ENCODE assay signal across 11 mouse cellular contexts in the genomic region with DNA sequence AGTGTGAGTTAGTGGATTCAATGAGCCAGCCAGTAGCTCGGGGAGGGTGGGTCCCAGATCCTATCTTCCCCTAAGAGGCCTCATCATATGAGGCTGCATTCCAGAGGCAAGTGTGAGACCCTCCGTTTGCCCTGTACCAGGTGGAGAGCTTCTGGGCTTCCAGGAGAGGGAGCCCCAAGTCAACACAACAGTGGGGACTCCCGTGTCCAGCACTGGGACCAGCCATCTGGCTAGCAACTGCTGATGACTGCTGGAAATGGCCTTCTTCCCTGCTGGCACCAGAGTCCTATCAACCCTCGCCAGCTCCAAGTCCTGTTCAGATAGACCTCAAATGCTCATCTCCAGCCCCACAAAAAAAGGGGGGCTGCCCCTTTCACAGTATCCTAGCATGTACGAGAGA. TPM values are rescaled to one million over a fixed set of nuclear protein-coding genes. Genes with fewer than 3 reads are reported as not detected.
DNase-seq lines count a peak whose midpoint lies in the region; ATAC-seq lines count a peak whose summit lies in the region.
"Had no signal": no experiment of that assay in that cellular context is flagged by ENCODE, and none has a peak within 500 bp of the region (broad histone marks: within the 10 kb centered on the region; RNA-seq: fewer than 3 reads in every experiment).

No protein-coding gene starts in this region.

- DNase-seq in left cerebral cortex, postnatal 25 days (ENCODE audit: low spot score in 2 of 2) = peak; percentile 22 to 24
- no peak for DNase-seq in left cerebral cortex, adult 9 months (ENCODE audit: low spot score in 2 of 2)
- DNase-seq in Muller cell, postnatal 12 days (ENCODE audit: inconsistent ontology term) = peak; percentile 54
- DNase-seq in forebrain, embryonic 14.5 days (ENCODE audit: low spot score) = peak; percentile 38
- DNase-seq in urinary bladder, adult 2 months (ENCODE audit: low spot score) = no peak

- 0 out of 2 replicates have a peak, but pooled peaks cover 7% of the 10 kb centered on the region for H3K36me3 ChIP-seq in forebrain, embryonic 12.5 days (replicated peaks)
- no peaks in the 10 kb centered on the region for H3K36me3 ChIP-seq in forebrain, embryonic 15.5 days
- H3K36me3 ChIP-seq in forebrain, embryonic 14.5 days (ENCODE audit: control insufficient read depth, insufficient read depth, low read length) = no peaks in the 10 kb centered on the region
- H3K36me3 ChIP-seq: embryonic facial prominence, embryonic 15.5 days; limb, embryonic 12.5 days had no signal

- H3K4me3 ChIP-seq in forebrain, embryonic 12.5 days (replicated peaks) = no peak overlapping the region
- no peak overlapping the region for H3K4me3 ChIP-seq in forebrain, embryonic 15.5 days
- H3K4me3 ChIP-seq in forebrain, embryonic 14.5 days (ENCODE audit: low read depth, low read length) = no peak overlapping the region
- H3K4me3 ChIP-seq: embryonic facial prominence, embryonic 15.5 days; limb, embryonic 12.5 days had no signal

- WGBS in forebrain, embryonic 12.5 days = 60% methylated on average over 5 of the region's 5 CpGs
- WGBS in forebrain, embryonic 15.5 days = 67% methylated on average over 5 of the region's 5 CpGs
- WGBS in forebrain, embryonic 14.5 days = 57% methylated on average over 5 of the region's 5 CpGs

- peaks cover 7% of the 10 kb centered on the region for H3K27me3 ChIP-seq in forebrain, embryonic 12.5 days
- no peaks in the 10 kb centered on the region for H3K27me3 ChIP-seq in forebrain, embryonic 15.5 days
- H3K27me3 ChIP-seq in forebrain, embryonic 14.5 days (replicated peaks; ENCODE audit: control insufficient read depth, insufficient read depth, low read length) = no peaks in the 10 kb centered on the region

- H3K9me3 ChIP-seq in forebrain, embryonic 12.5 days = no peaks in the 10 kb centered on the region
- no peaks in the 10 kb centered on the region for H3K9me3 ChIP-seq in forebrain, embryonic 15.5 days
- H3K9me3 ChIP-seq in forebrain, embryonic 14.5 days (replicated peaks; ENCODE audit: control insufficient read depth, low read length) = no peaks in the 10 kb centered on the region
- H3K9me3 ChIP-seq: embryonic facial prominence, embryonic 15.5 days; limb, embryonic 12.5 days had no signal

- H3K4me1 ChIP-seq in forebrain, embryonic 12.5 days = peaks cover 2% of the 10 kb centered on the region
- no peaks in the 10 kb centered on the region for H3K4me1 ChIP-seq in forebrain, embryonic 15.5 days
- H3K4me1 ChIP-seq in forebrain, embryonic 14.5 days (ENCODE audit: control insufficient read depth, insufficient read depth, low read length) = no peaks in the 10 kb centered on the region
- H3K4me1 ChIP-seq: embryonic facial prominence, embryonic 15.5 days; limb, embryonic 12.5 days had no signal

- peak; percentile 57; the same call in 1 of the 2 replicates for ATAC-seq in forebrain, embryonic 12.5 days (ENCODE audit: low FRiP score)
- no peak for ATAC-seq in forebrain, embryonic 15.5 days (replicated peaks)
- ATAC-seq in forebrain, embryonic 14.5 days = 0 out of 2 replicates have a peak, but pooled peaks have one; percentile 44
- ATAC-seq in megakaryocyte-erythroid progenitor cell, adult 5-6 weeks (replicated peaks; ENCODE audit: low FRiP score, low TSS enrichment, poor library complexity, severe bottlenecking) = no peak

- no peak overlapping the region for H3K9ac ChIP-seq in forebrain, embryonic 12.5 days
- H3K9ac ChIP-seq in forebrain, embryonic 15.5 days (replicated peaks) = no peak overlapping the region
- no peak overlapping the region for H3K9ac ChIP-seq in forebrain, embryonic 14.5 days (ENCODE audit: low read length)
- H3K9ac ChIP-seq: embryonic facial prominence, embryonic 15.5 days; limb, embryonic 12.5 days had no signal

- intact Hi-C loops in left cerebral cortex, postnatal 25 days (cut with DNase I) = loop anchor here (2.0 kb wide), 1 partner anchor 28 kb away; no protein-coding TSS in a partner anchor

- H3K4me2 ChIP-seq in forebrain, embryonic 12.5 days = no peak overlapping the region
- H3K4me2 ChIP-seq in forebrain, embryonic 15.5 days (replicated peaks) = no peak overlapping the region
- H3K4me2 ChIP-seq in forebrain, embryonic 14.5 days (ENCODE audit: low read length) = no peak overlapping the region
- H3K4me2 ChIP-seq: embryonic facial prominence, embryonic 15.5 days; limb, embryonic 12.5 days had no signal

- no peak overlapping the region for H3K27ac ChIP-seq in forebrain, embryonic 12.5 days
- H3K27ac ChIP-seq in forebrain, embryonic 15.5 days (replicated peaks) = no peak overlapping the region
- no peak overlapping the region for H3K27ac ChIP-seq in forebrain, embryonic 14.5 days (ENCODE audit: low read depth, low read length)
- H3K27ac ChIP-seq: embryonic facial prominence, embryonic 15.5 days; limb, embryonic 12.5 days had no signal

RNA-seq across cellular contexts. Expression of a gene that starts 10.9 kb away (rescaled TPM):
- polyA plus RNA-seq in forebrain, embryonic 12.5 days (2016; fragmentation: Nextera tagmentation; extraction: Ambion mirVana) = 20.2 and 20.8 TPM in 2 replicates
- 8.9 and 10.0 TPM in 2 replicates for polyA plus RNA-seq in forebrain, embryonic 15.5 days (2015; fragmentation: Nextera tagmentation; extraction: Ambion mirVana)
- 10 to 100 TPM; 31.2 to 38.2 TPM for total RNA-seq in left cerebral cortex, postnatal 25 days (2021)
- 13.1 and 14.3 TPM in 2 replicates for polyA plus RNA-seq in forebrain, embryonic 14.5 days (2014; fragmentation: Nextera tagmentation; extraction: Ambion mirVana)
- not detected in 2 replicates for total RNA-seq in megakaryocyte-erythroid progenitor cell, adult 5-6 weeks (2014; fragmentation: Nextera tagmentation)
- not detected in 2 replicates for total RNA-seq in megakaryocyte-erythroid progenitor cell, adult 5-6 weeks (2017)
- 0.03 TPM in 2 replicates for polyA plus RNA-seq in urinary bladder, adult 2 months (2012; rRNA removed)
- polyA plus RNA-seq: spleen, adult 2 months had no signal

RNA-seq across cellular contexts. Expression of a gene that starts 46.1 kb away (rescaled TPM):
- polyA plus RNA-seq in forebrain, embryonic 12.5 days (2016; fragmentation: Nextera tagmentation; extraction: Ambion mirVana) = 0.45 and 0.51 TPM in 2 replicates
- polyA plus RNA-seq in forebrain, embryonic 15.5 days (2015; fragmentation: Nextera tagmentation; extraction: Ambion mirVana) = 0.08 and 0.29 TPM in 2 replicates
- 1 to 10 TPM; 1.2 to 2.0 TPM for total RNA-seq in left cerebral cortex, postnatal 25 days (2021)
- polyA plus RNA-seq in forebrain, embryonic 14.5 days (2014; fragmentation: Nextera tagmentation; extraction: Ambion mirVana) = 0.07 and 0.10 TPM in 2 replicates
- total RNA-seq in megakaryocyte-erythroid progenitor cell, adult 5-6 weeks (2014; fragmentation: Nextera tagmentation) = 0.79 TPM in 1 of 2 replicates, not detected in the other
- total RNA-seq in megakaryocyte-erythroid progenitor cell, adult 5-6 weeks (2017) = 0.38 and 0.42 TPM in 2 replicates
- 4.1 and 4.5 TPM in 2 replicates for polyA plus RNA-seq in urinary bladder, adult 2 months (2012; rRNA removed)

Comparison
In these comparisons a context has a peak if more than half of its experiments do, and no peak if none do; other contexts are left out.
1. ATAC-seq: peak in forebrain, embryonic 12.5 days (single experiment) and forebrain, embryonic 14.5 days (single experiment); none in forebrain, embryonic 15.5 days (single experiment) and megakaryocyte-erythroid progenitor cell, adult 5-6 weeks (single experiment).
2. DNase-seq: peak in left cerebral cortex, postnatal 25 days (2 of 2), Muller cell, postnatal 12 days (single experiment) and forebrain, embryonic 14.5 days (single experiment); none in left cerebral cortex, adult 9 months (0 of 2) and urinary bladder, adult 2 months (single experiment).